Mouse (Mus musculus) embryonic fibroblast, embryonic 13.5 days (primary cell): ENCODE measurements around the gene Bahcc1.

Experiments
- CTCF ChIP-seq: IDR thresholded peaks from 2 replicates; pipeline ENCODE4 v1.5.1; 2011; ENCODE audit warnings: mild to moderate bottlenecking, control low read depth, low read length, moderate library complexity, borderline replicate concordance; ENCODE audit not compliant: insufficient read depth
- POLR2A ChIP-seq: IDR thresholded peaks from 2 replicates; pipeline ENCODE4 v1.6.1; 2011; ENCODE audit warnings: low read depth, mild to moderate bottlenecking, control low read depth, low read length, moderate library complexity

GRCm38 (mm10) chr11:120306366-120307131 is 73.8 kb downstream of the Bahcc1 start:
- TF ChIP-seq POLR2A, result no peak
- TF ChIP-seq CTCF, result no peak
